Mouse (Mus musculus) CH12.LX (cell line): ENCODE measurements around the gene Slc45a3.

Source experiments
- CHD2 ChIP-seq: IDR thresholded peaks from 2 replicates; pipeline ENCODE4 v1.6.1; 2011; ENCODE audit warnings: low read length, improper control_type of control experiment
- ELF1 ChIP-seq: IDR thresholded peaks from 2 replicates; pipeline ENCODE4 v1.6.1; 2014; ENCODE audit warnings: low read depth, mild to moderate bottlenecking, inconsistent platforms, low read length, improper control_type of control experiment
- NRF1 ChIP-seq: IDR thresholded peaks from 2 replicates; pipeline ENCODE4 v1.6.1; 2014; ENCODE audit warnings: low read depth, mild to moderate bottlenecking, inconsistent platforms, low read length, improper control_type of control experiment, moderate library complexity
- RCOR1 ChIP-seq: conservative IDR thresholded peaks from 2 replicates; pipeline ENCODE4 v1.6.1; 2012; ENCODE audit warnings: low read depth, mild to moderate bottlenecking, inconsistent platforms, low read length, improper control_type of control experiment
- SIN3A ChIP-seq: IDR thresholded peaks from 2 replicates; pipeline ENCODE4 v1.6.1; 2012; ENCODE audit warnings: low read length, improper control_type of control experiment, inconsistent platforms

- TF ChIP-seq SIN3A = no peak
- no peak for TF ChIP-seq NRF1
- no peak for TF ChIP-seq ELF1
- no peak for TF ChIP-seq RCOR1
- no peak for TF ChIP-seq CHD2
Observed at GRCm38 (mm10) chr1:131955131-131955757, 7.5 kb upstream of the Slc45a3 start.
